Mouse (Mus musculus) kidney, embryonic 15.5 days (tissue): Measurements from ENCODE around the gene Cox6b1. TPM values are rescaled to one million over a fixed set of nuclear protein-coding genes. Genes with fewer than 3 reads are reported as not detected.

ENCODE experiments used
- ATAC-seq: fragments of 200-750 bp; cut with Nextera tagmentation; replicated peaks from 2 replicates; pipeline ENCODE4 v1.8.0; 2017; ENCODE audit warnings: moderate TSS enrichment; ENCODE audit not compliant: low FRiP score
- H3K27ac ChIP-seq: fragments of 300-500 bp; sonication (generic); 2 replicates; pipeline ENCODE4 v1.5.1; 2015; ENCODE audit warnings: mild to moderate bottlenecking, inconsistent platforms
- H3K27me3 ChIP-seq: fragments of 300-500 bp; sonication (generic); 2 replicates; pipeline ENCODE4 v1.6.1; 2015; ENCODE audit warnings: inconsistent platforms
- H3K36me3 ChIP-seq: fragments of 300-500 bp; sonication (generic); 2 replicates; pipeline ENCODE4 v1.6.1; 2015; ENCODE audit warnings: inconsistent platforms
- H3K4me1 ChIP-seq: fragments of 300-500 bp; sonication (generic); 2 replicates; pipeline ENCODE4 v1.6.1; 2015; ENCODE audit warnings: inconsistent platforms
- H3K4me2 ChIP-seq: fragments of 300-500 bp; sonication (generic); 2 replicates; pipeline ENCODE4 v1.6.1; 2015; ENCODE audit warnings: moderate library complexity, mild to moderate bottlenecking, inconsistent platforms
- H3K4me3 ChIP-seq: fragments of 300-500 bp; sonication (generic); replicated peaks from 2 replicates; pipeline ENCODE4 v1.5.1; 2015; ENCODE audit warnings: mild to moderate bottlenecking, inconsistent platforms
- H3K9ac ChIP-seq: fragments of 300-500 bp; sonication (generic); 2 replicates; pipeline ENCODE4 v1.6.1; 2015; ENCODE audit warnings: mild to moderate bottlenecking, inconsistent platforms
- H3K9me3 ChIP-seq: fragments of 300-500 bp; sonication (generic); replicated peaks from 2 replicates; pipeline ENCODE4 v1.6.1; 2016; ENCODE audit warnings: inconsistent platforms
- WGBS: fragments of 180-500 bp; shearing (Covaris S2); methylation state at CpG from one replicate; pipeline ENCODE4 v1.1.7; 2015; ENCODE audit warnings: mixed read lengths; 5-methylcytosine and 5-hydroxymethylcytosine counted together
- microRNA-seq: library from miRNA; unstranded; fragments of <30 nt; microRNA quantifications from one replicate; pipeline ENCODE4, GENCODE M21; 2016
- polyA plus RNA-seq: library from polyadenylated mRNA; unstranded; fragments of >200 nt; fragmentation: Nextera tagmentation; extraction: Ambion mirVana; gene quantifications from 2 replicates; pipeline ENCODE4 v1.2.1, GENCODE M21; 2015

Gene Cox6b1
- polyA plus RNA-seq, 1 experiment from 2014 or later, result 1,049 TPM

GRCm38 (mm10) chr7:30579950-30580349 lies 46.0 kb downstream of the Cox6b1 start:
- 94% methylated on average over 8 of the region's 8 CpGs for WGBS
- Histone ChIP-seq H3K27ac (no peak overlapping the region), H3K4me2 (no peak overlapping the region), H3K27me3 (no peaks in the 10 kb centered on the region), H3K36me3 (peaks cover 100% of the 10 kb centered on the region), H3K4me1 (no peaks in the 10 kb centered on the region), H3K9ac (no peak overlapping the region), H3K9me3 (no peaks in the 10 kb centered on the region), H3K4me3 (no peak overlapping the region)
- ATAC-seq, result no peak

DNA sequence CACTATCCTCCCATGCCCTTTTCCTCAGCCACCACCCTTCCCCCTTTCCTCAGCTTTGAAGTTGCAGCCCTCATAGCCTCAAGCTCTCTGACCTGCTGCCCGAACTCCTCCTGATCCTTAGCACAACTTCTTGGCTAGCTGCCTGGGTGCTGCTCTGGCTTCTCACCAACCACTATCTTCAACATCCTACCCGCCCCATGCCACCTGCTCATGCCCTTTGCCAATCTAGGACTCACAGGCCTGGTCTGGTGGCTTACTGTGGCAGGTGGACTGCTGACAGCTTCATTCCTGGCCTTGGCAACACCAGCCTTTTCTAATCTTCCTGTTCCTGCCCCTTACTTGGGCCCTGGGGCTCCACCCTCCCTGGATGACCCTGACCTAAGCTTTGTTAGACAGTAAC lies 53.0 kb downstream of the Cox6b1 start:
- no peak overlapping the region for H3K4me3 ChIP-seq
- H3K9ac ChIP-seq, result no peak overlapping the region
- H3K4me2 ChIP-seq, result no peak overlapping the region
- 74% methylated on average over 2 of the region's 2 CpGs for WGBS
- no peaks in the 10 kb centered on the region for H3K27me3 ChIP-seq
- H3K36me3 ChIP-seq, result peaks cover 98% of the 10 kb centered on the region
- no peak for ATAC-seq
- H3K4me1 ChIP-seq, result no peaks in the 10 kb centered on the region
- no peak overlapping the region for H3K27ac ChIP-seq
- H3K9me3 ChIP-seq, result no peaks in the 10 kb centered on the region

GRCm38 (mm10) chr7:30572389-30572788 lies 53.6 kb downstream of the Cox6b1 start:
- no peak overlapping the region for H3K4me2 ChIP-seq
- no peak overlapping the region for H3K9ac ChIP-seq
- peaks cover 96% of the 10 kb centered on the region for H3K36me3 ChIP-seq
- no peaks in the 10 kb centered on the region for H3K4me1 ChIP-seq
- no peak for ATAC-seq
- 92% methylated on average over 5 of the region's 5 CpGs for WGBS
- H3K27me3 ChIP-seq, result no peaks in the 10 kb centered on the region
- no peaks in the 10 kb centered on the region for H3K9me3 ChIP-seq
- H3K4me3 ChIP-seq, result no peak overlapping the region
- H3K27ac ChIP-seq, result no peak overlapping the region

- peaks cover 77% of the 10 kb centered on the region for H3K36me3 ChIP-seq
- H3K27me3 ChIP-seq, result no peaks in the 10 kb centered on the region
- no peak overlapping the region for H3K4me2 ChIP-seq
- ATAC-seq, result no peak
- H3K27ac ChIP-seq, result no peak overlapping the region
- no peaks in the 10 kb centered on the region for H3K9me3 ChIP-seq
- H3K4me3 ChIP-seq, result no peak overlapping the region
- H3K9ac ChIP-seq, result no peak overlapping the region
- 93% methylated on average over 11 of the region's 11 CpGs for whole genome bisulfite sequencing
- H3K4me1 ChIP-seq, result peaks cover 11% of the 10 kb centered on the region
These were observed 58.4 kb downstream of the Cox6b1 start for GRCm38 (mm10) chr7:30567555-30567954.

Small RNA genes within 50 kb of the gene (microRNA-seq; reads per million reads assigned to microRNA genes)
- gene Mir3569, result 0.44 reads per million

Other genes starting within 250 kb of the Cox6b1 start
- 33.8 and 37.9 TPM in 2 replicates for gene Tyrobp, start 212.4 kb downstream of the Cox6b1 start, polyA plus RNA-seq
- 0.64 and 1.5 TPM in 2 replicates for gene Hcst, start 206.3 kb downstream of the Cox6b1 start, polyA plus RNA-seq
- 1.3 and 2.0 TPM in 2 replicates for gene Nfkbid, start 204.4 kb downstream of the Cox6b1 start, polyA plus RNA-seq
- gene Aplp1, start 180.6 kb downstream of the Cox6b1 start, polyA plus RNA-seq, result 24.1 and 28.6 TPM in 2 replicates
- gene Kirrel2, start 168.5 kb downstream of the Cox6b1 start, polyA plus RNA-seq, result 0.54 and 0.77 TPM in 2 replicates
- 3.6 and 4.8 TPM in 2 replicates for gene Nphs1, start 167.8 kb downstream of the Cox6b1 start, polyA plus RNA-seq
- gene Prodh2, start 132.5 kb downstream of the Cox6b1 start, polyA plus RNA-seq, result 12.8 and 14.4 TPM in 2 replicates
- gene Arhgap33, start 91.1 kb downstream of the Cox6b1 start, polyA plus RNA-seq, result 11.7 and 16.0 TPM in 2 replicates
- gene Hspb6, start 74.0 kb downstream of the Cox6b1 start, polyA plus RNA-seq, result 12.8 and 20.1 TPM in 2 replicates
- gene Proser3, start 73.9 kb downstream of the Cox6b1 start, polyA plus RNA-seq, result 14.1 and 18.6 TPM in 2 replicates
- gene Lin37, start 66.3 kb downstream of the Cox6b1 start, polyA plus RNA-seq, result 37.6 and 40.5 TPM in 2 replicates
- 94.8 and 102 TPM in 2 replicates for gene U2af1l4, start 62.9 kb downstream of the Cox6b1 start, polyA plus RNA-seq
- 15.0 and 17.0 TPM in 2 replicates for gene Gm49396, start 62.8 kb downstream of the Cox6b1 start, polyA plus RNA-seq
- gene Psenen, start 62.5 kb downstream of the Cox6b1 start, polyA plus RNA-seq, result 152 TPM in 2 replicates
- gene Igflr1, start 60.7 kb downstream of the Cox6b1 start, polyA plus RNA-seq, result 3.8 and 6.0 TPM in 2 replicates
- 6.7 and 10.9 TPM in 2 replicates for gene Kmt2b, start 37.4 kb downstream of the Cox6b1 start, polyA plus RNA-seq
- gene Zbtb32, start 27.2 kb downstream of the Cox6b1 start, polyA plus RNA-seq, result 0.36 and 0.63 TPM in 2 replicates
- gene Upk1a, start 13.3 kb downstream of the Cox6b1 start, polyA plus RNA-seq, result 3.6 and 5.3 TPM in 2 replicates
- gene Etv2, start 9.7 kb upstream of the Cox6b1 start, polyA plus RNA-seq, result not detected in 2 replicates
- 118 and 119 TPM in 2 replicates for gene Rbm42, start 24.2 kb upstream of the Cox6b1 start, polyA plus RNA-seq
- 58.0 and 61.1 TPM in 2 replicates for gene Haus5, start 38.8 kb upstream of the Cox6b1 start, polyA plus RNA-seq
- gene Pmis2, start 45.5 kb upstream of the Cox6b1 start, polyA plus RNA-seq, result not detected in 2 replicates
- 0.58 TPM in 1 of 2 replicates, not detected in the other for gene 2200002J24Rik, start 72.8 kb upstream of the Cox6b1 start, polyA plus RNA-seq
- 1.3 and 1.5 TPM in 2 replicates for gene Atp4a, start 86.1 kb upstream of the Cox6b1 start, polyA plus RNA-seq
- 180 and 192 TPM in 2 replicates for gene Tmem147, start 103.4 kb upstream of the Cox6b1 start, polyA plus RNA-seq
- gene Gapdhs, start 117.5 kb upstream of the Cox6b1 start, polyA plus RNA-seq, result 0.35 and 0.68 TPM in 2 replicates
- 2.2 and 2.6 TPM in 2 replicates for gene Sbsn, start 125.3 kb upstream of the Cox6b1 start, polyA plus RNA-seq
- gene Dmkn, start 137.6 kb upstream of the Cox6b1 start, polyA plus RNA-seq, result 1.3 and 7.7 TPM in 2 replicates
- 5.8 and 26.9 TPM in 2 replicates for gene Krtdap, start 161.7 kb upstream of the Cox6b1 start, polyA plus RNA-seq
- 0.19 and 0.49 TPM in 2 replicates for gene Ffar2, start 197.6 kb upstream of the Cox6b1 start, polyA plus RNA-seq
- 0.22 and 0.88 TPM in 2 replicates for gene Ffar3, start 230.0 kb upstream of the Cox6b1 start, polyA plus RNA-seq
- gene Ffar1, start 235.4 kb upstream of the Cox6b1 start, polyA plus RNA-seq, result not detected in 2 replicates